Mouse (Mus musculus): Measurements from ENCODE around the gene Prmt6. TPM values are rescaled to one million over a fixed set of nuclear protein-coding genes. Genes with fewer than 3 reads are reported as not detected.

Prmt6 gene
- total RNA-seq (2012; rRNA removed), result 16.3 and 19.3 TPM in 2 replicates

GRCm38 (mm10) chr3:110250839-110251700 is at the start of gene Prmt6:
Prmt6 (minus strand) TSS chr3:110250998.
- Histone ChIP-seq H3K27ac (ENCODE audit: insufficient read depth, low read depth, low read length, poor library complexity, severe bottlenecking) (peak within 1 kb of the TSS; percentile 35), H3K4me3 (ENCODE audit: insufficient read depth in 1 of 2, low read depth in 1 of 2, low read length in 2 of 2, poor library complexity in 1 of 2, severe bottlenecking in 1 of 2) (peak within 1 kb of the TSS; percentile 84 to 95), H3K9me3 (ENCODE audit: control insufficient read depth, insufficient read depth, low read depth, low read length) (no peaks in the 10 kb centered on the region), H3K4me1 (ENCODE audit: control insufficient read depth in 2 of 2, insufficient read depth in 2 of 2, low read length in 2 of 2, poor library complexity in 1 of 2) (no peaks in the 10 kb centered on the region), H3K36me3 (ENCODE audit: control insufficient read depth, insufficient read depth, low read length, poor library complexity, severe bottlenecking) (no peaks in the 10 kb centered on the region), H3K9ac (ENCODE audit: insufficient read depth, low read depth, low read length, poor library complexity, severe bottlenecking) (peak within 1 kb of the TSS; percentile 96)
- DNase-seq (ENCODE audit: low read depth, low spot score), result peak; percentile 78
- in situ Hi-C loops (cut with MboI; ENCODE audit: low sequenced_read_pairs in 2 of 2, unreplicated experiment in 2 of 2), result no loop called here
- TF ChIP-seq CHD2 (IDR thresholded peaks at IDR 0.05; ENCODE audit: low read depth, low read length), result no peak
- TF ChIP-seq HCFC1 (IDR thresholded peaks at IDR 0.05; ENCODE audit: borderline replicate concordance, insufficient read depth, low read length), result peak; percentile 96

GRCm38 (mm10) chr3:110290485-110291045 is 39.8 kb upstream of the Prmt6 start:
- H3K4me3 ChIP-seq (ENCODE audit: insufficient read depth in 1 of 2, low read depth in 1 of 2, low read length in 2 of 2, poor library complexity in 1 of 2, severe bottlenecking in 1 of 2), result no peak overlapping the region
- TF ChIP-seq ZC3H11A (IDR thresholded peaks at IDR 0.05; ENCODE audit: borderline replicate concordance, low read depth, low read length), result no peak
- no peak for TF ChIP-seq CHD2 (IDR thresholded peaks at IDR 0.05; ENCODE audit: low read depth, low read length)
- no peak for TF ChIP-seq MAFK (IDR thresholded peaks at IDR 0.05; ENCODE audit: insufficient read depth, low read depth, low read length)
- no peak for TF ChIP-seq HCFC1 (IDR thresholded peaks at IDR 0.05; ENCODE audit: borderline replicate concordance, insufficient read depth, low read length)
- no peak for TF ChIP-seq ZNF384 (IDR thresholded peaks at IDR 0.05; ENCODE audit: low read depth, low read length)
- DNase-seq (ENCODE audit: low read depth, low spot score), result no peak
- in situ Hi-C loops (cut with MboI; ENCODE audit: low sequenced_read_pairs in 2 of 2, unreplicated experiment in 2 of 2), result no loop called here
- H3K27ac ChIP-seq (ENCODE audit: insufficient read depth, low read depth, low read length, poor library complexity, severe bottlenecking), result no peak overlapping the region
- H3K36me3 ChIP-seq (ENCODE audit: control insufficient read depth, insufficient read depth, low read length, poor library complexity, severe bottlenecking), result no peaks in the 10 kb centered on the region
- no peak overlapping the region for H3K9ac ChIP-seq (ENCODE audit: insufficient read depth, low read depth, low read length, poor library complexity, severe bottlenecking)
- no peaks in the 10 kb centered on the region for H3K4me1 ChIP-seq (ENCODE audit: control insufficient read depth in 2 of 2, insufficient read depth in 2 of 2, low read length in 2 of 2, poor library complexity in 1 of 2)
- H3K9me3 ChIP-seq (ENCODE audit: control insufficient read depth, insufficient read depth, low read depth, low read length), result no peaks in the 10 kb centered on the region

GRCm38 (mm10) chr3:110282651-110283050 is 31.9 kb upstream of the Prmt6 start:
- no peak overlapping the region for H3K27ac ChIP-seq (ENCODE audit: insufficient read depth, low read depth, low read length, poor library complexity, severe bottlenecking)
- H3K9ac ChIP-seq (ENCODE audit: insufficient read depth, low read depth, low read length, poor library complexity, severe bottlenecking), result no peak overlapping the region
- no peak for TF ChIP-seq MAFK (IDR thresholded peaks at IDR 0.05; ENCODE audit: insufficient read depth, low read depth, low read length)
- no peak for TF ChIP-seq ZC3H11A (IDR thresholded peaks at IDR 0.05; ENCODE audit: borderline replicate concordance, low read depth, low read length)
- no peak for TF ChIP-seq HCFC1 (IDR thresholded peaks at IDR 0.05; ENCODE audit: borderline replicate concordance, insufficient read depth, low read length)
- TF ChIP-seq ZNF384 (IDR thresholded peaks at IDR 0.05; ENCODE audit: low read depth, low read length), result no peak
- TF ChIP-seq CHD2 (IDR thresholded peaks at IDR 0.05; ENCODE audit: low read depth, low read length), result no peak
- in situ Hi-C loops (cut with MboI; ENCODE audit: low sequenced_read_pairs in 2 of 2, unreplicated experiment in 2 of 2), result no loop called here
- H3K36me3 ChIP-seq (ENCODE audit: control insufficient read depth, insufficient read depth, low read length, poor library complexity, severe bottlenecking), result no peaks in the 10 kb centered on the region
- no peak overlapping the region for H3K4me3 ChIP-seq (ENCODE audit: insufficient read depth in 1 of 2, low read depth in 1 of 2, low read length in 2 of 2, poor library complexity in 1 of 2, severe bottlenecking in 1 of 2)
- H3K9me3 ChIP-seq (ENCODE audit: control insufficient read depth, insufficient read depth, low read depth, low read length), result no peaks in the 10 kb centered on the region
- no peaks in the 10 kb centered on the region for H3K4me1 ChIP-seq (ENCODE audit: control insufficient read depth in 2 of 2, insufficient read depth in 2 of 2, low read length in 2 of 2, poor library complexity in 1 of 2)
- no peak for DNase-seq (ENCODE audit: low read depth, low spot score)

GRCm38 (mm10) chr3:110267790-110268189 is 17.0 kb upstream of the Prmt6 start:
- no peaks in the 10 kb centered on the region for H3K9me3 ChIP-seq (ENCODE audit: control insufficient read depth, insufficient read depth, low read depth, low read length)
- no peak overlapping the region for H3K27ac ChIP-seq (ENCODE audit: insufficient read depth, low read depth, low read length, poor library complexity, severe bottlenecking)
- no peak for TF ChIP-seq MAFK (IDR thresholded peaks at IDR 0.05; ENCODE audit: insufficient read depth, low read depth, low read length)
- TF ChIP-seq HCFC1 (IDR thresholded peaks at IDR 0.05; ENCODE audit: borderline replicate concordance, insufficient read depth, low read length), result no peak
- no peak for TF ChIP-seq CHD2 (IDR thresholded peaks at IDR 0.05; ENCODE audit: low read depth, low read length)
- no peak for TF ChIP-seq ZC3H11A (IDR thresholded peaks at IDR 0.05; ENCODE audit: borderline replicate concordance, low read depth, low read length)
- TF ChIP-seq ZNF384 (IDR thresholded peaks at IDR 0.05; ENCODE audit: low read depth, low read length), result no peak
- in situ Hi-C loops (cut with MboI; ENCODE audit: low sequenced_read_pairs in 2 of 2, unreplicated experiment in 2 of 2), result no loop called here
- no peak for DNase-seq (ENCODE audit: low read depth, low spot score)
- H3K36me3 ChIP-seq (ENCODE audit: control insufficient read depth, insufficient read depth, low read length, poor library complexity, severe bottlenecking), result no peaks in the 10 kb centered on the region
- no peak overlapping the region for H3K9ac ChIP-seq (ENCODE audit: insufficient read depth, low read depth, low read length, poor library complexity, severe bottlenecking)
- no peaks in the 10 kb centered on the region for H3K4me1 ChIP-seq (ENCODE audit: control insufficient read depth in 2 of 2, insufficient read depth in 2 of 2, low read length in 2 of 2, poor library complexity in 1 of 2)
- H3K4me3 ChIP-seq (ENCODE audit: insufficient read depth in 1 of 2, low read depth in 1 of 2, low read length in 2 of 2, poor library complexity in 1 of 2, severe bottlenecking in 1 of 2), result no peak overlapping the region
